8 mouse cellular contexts compared by ENCODE assay signal in the genomic region with DNA sequence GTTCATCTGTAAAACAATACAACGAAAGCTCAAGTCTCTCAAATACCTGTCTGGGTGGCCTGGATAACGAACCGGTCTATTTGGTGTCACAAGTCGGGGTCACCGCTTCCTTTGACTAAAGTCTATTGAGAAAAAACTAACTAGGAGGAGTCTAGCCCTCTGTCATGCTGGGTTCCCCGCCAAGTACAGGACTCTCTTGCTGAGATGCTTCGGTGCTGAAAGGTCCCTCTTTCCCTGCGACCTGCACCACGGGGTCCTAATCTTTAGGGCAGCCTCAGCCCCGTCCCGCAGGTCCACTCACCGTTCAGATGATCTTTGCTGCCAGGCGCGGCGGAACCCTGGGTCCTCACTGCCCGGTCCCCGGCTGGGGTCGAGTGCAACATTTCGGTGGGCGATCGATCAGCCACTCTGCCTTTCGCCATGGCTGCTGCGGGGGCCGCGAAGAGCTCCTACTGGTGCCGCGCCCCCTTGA. TPM values are rescaled to one million over a fixed set of nuclear protein-coding genes. Genes with fewer than 3 reads are reported as not detected.
DNase-seq lines count a peak whose midpoint lies in the region; ATAC-seq and TF ChIP-seq lines count a peak whose summit lies in the region.

No protein-coding gene starts in this region.

- TF ChIP-seq CTCF in MEL (IDR thresholded peaks at IDR 0.05 in 2 of 3, conservative IDR thresholded peaks at IDR 0.05 in 1 of 3; ENCODE audit: control insufficient read depth in 1 of 3, insufficient read depth in 1 of 3, low read depth in 2 of 3, low read length in 3 of 3, poor library complexity in 1 of 3, severe bottlenecking in 1 of 3) = no peak

- peak; percentile 53; the same call in 1 of the 2 replicates for ATAC-seq in kidney, embryonic 16.5 days (ENCODE audit: low FRiP score, low TSS enrichment)
- ATAC-seq in erythroblast, adult 5-6 weeks (replicated peaks; ENCODE audit: low FRiP score, poor library complexity, severe bottlenecking) = peak; percentile 34
- no peak; the same call in none of the 2 replicates for ATAC-seq in limb, embryonic 15.5 days (ENCODE audit: insufficient number of reproducible peaks, low FRiP score, low TSS enrichment, low read depth)

- H3K27ac ChIP-seq in kidney, embryonic 16.5 days (ENCODE audit: low read length) = peak overlapping the region; percentile 71
- peak overlapping the region; percentile 52 for H3K27ac ChIP-seq in MEL (ENCODE audit: control insufficient read depth, low read depth, low read length)
- H3K27ac ChIP-seq in limb, embryonic 15.5 days = peak overlapping the region; percentile 51

- H3K9ac ChIP-seq in kidney, embryonic 16.5 days (replicated peaks; ENCODE audit: low read length) = peak overlapping the region; percentile 75
- peak overlapping the region; percentile 74 for H3K9ac ChIP-seq in MEL (ENCODE audit: control insufficient read depth, low read depth, low read length, poor library complexity, severe bottlenecking)
- peak overlapping the region; percentile 45 for H3K9ac ChIP-seq in limb, embryonic 15.5 days

- peak overlapping the region; percentile 75 for H3K4me3 ChIP-seq in kidney, embryonic 16.5 days (ENCODE audit: low read length)
- peak overlapping the region; percentile 85 to 86 for H3K4me3 ChIP-seq in MEL (ENCODE audit: control insufficient read depth in 1 of 2, insufficient read depth in 1 of 2, low read depth in 2 of 2, low read length in 2 of 2)
- H3K4me3 ChIP-seq in limb, embryonic 15.5 days = peak overlapping the region; percentile 64

- TF ChIP-seq RAD21 in MEL (IDR thresholded peaks at IDR 0.05; ENCODE audit: low read depth, low read length) = no peak

- peak overlapping the region; percentile 83 for H3K4me2 ChIP-seq in kidney, embryonic 16.5 days (replicated peaks; ENCODE audit: low read depth, low read length)
- peak overlapping the region; percentile 69 for H3K4me2 ChIP-seq in limb, embryonic 15.5 days

- H3K27me3 ChIP-seq in kidney, embryonic 16.5 days (ENCODE audit: insufficient read depth, low read length) = no peaks in the 10 kb centered on the region
- no peaks in the 10 kb centered on the region for H3K27me3 ChIP-seq in MEL (ENCODE audit: control insufficient read depth in 1 of 2, insufficient read depth in 2 of 2, low read length in 2 of 2)
- no peaks in the 10 kb centered on the region for H3K27me3 ChIP-seq in limb, embryonic 15.5 days

- under 1% methylated on average over 27 of the region's 27 CpGs for WGBS in kidney, embryonic 16.5 days
- under 1% methylated on average over 27 of the region's 27 CpGs for WGBS in limb, embryonic 15.5 days

- TF ChIP-seq POLR2A in MEL (IDR thresholded peaks at IDR 0.05; ENCODE audit: control insufficient read depth in 1 of 2, insufficient read depth in 1 of 2, low read depth in 1 of 2, low read length in 2 of 2, poor library complexity in 1 of 2) = no peak; a peak in 1 of 4 replicates

- TF ChIP-seq EP300 in MEL (IDR thresholded peaks at IDR 0.05; ENCODE audit: low read depth in 1 of 2, low read length in 2 of 2) = no peak; a peak in 1 of 4 replicates

- H3K36me3 ChIP-seq in kidney, embryonic 16.5 days (ENCODE audit: insufficient read depth, low read length) = peaks cover 8% of the 10 kb centered on the region; the same call in 1 of the 2 replicates
- peaks cover 5 to 27% of the 10 kb centered on the region in 2 experiments; a peak in 3 of 4 replicates for H3K36me3 ChIP-seq in MEL (ENCODE audit: control insufficient read depth in 1 of 2, insufficient read depth in 2 of 2, low read length in 2 of 2)
- peaks cover 17% of the 10 kb centered on the region for H3K36me3 ChIP-seq in limb, embryonic 15.5 days

- H3K9me3 ChIP-seq in kidney, embryonic 16.5 days (ENCODE audit: low read length) = no peaks in the 10 kb centered on the region
- no peaks in the 10 kb centered on the region for H3K9me3 ChIP-seq in MEL (replicated peaks; ENCODE audit: insufficient read depth, low read length)
- H3K9me3 ChIP-seq in limb, embryonic 15.5 days = no peaks in the 10 kb centered on the region

- peaks cover 9% of the 10 kb centered on the region for H3K4me1 ChIP-seq in kidney, embryonic 16.5 days (ENCODE audit: insufficient read depth, low read length)
- peaks cover 9% of the 10 kb centered on the region in 2 experiments; a peak in 3 of 4 replicates for H3K4me1 ChIP-seq in MEL (ENCODE audit: control insufficient read depth in 1 of 2, insufficient read depth in 2 of 2, low read length in 2 of 2)
- H3K4me1 ChIP-seq in limb, embryonic 15.5 days = peaks cover 9% of the 10 kb centered on the region; the same call in 1 of the 2 replicates

- peaks cover 16% of the 10 kb centered on the region for H3K79me2 ChIP-seq in MEL (ENCODE audit: control insufficient read depth, insufficient read depth, low read length, poor library complexity)

- DNase-seq in kidney, postnatal 10 days = no peak
- peak; percentile 73 for DNase-seq in MEL (ENCODE audit: low read depth, low spot score)
- DNase-seq in natural killer cell, adult 2 months (ENCODE audit: low spot score in 2 of 2) = peak; percentile 35 to 38
- DNase-seq in urinary bladder, postnatal 10 days (ENCODE audit: low spot score) = no peak
- no peak for DNase-seq in cerebellum, adult 9-11 months

TF ChIP-seq in MEL, 35 proteins besides CTCF, POLR2A, EP300 and RAD21:
- TF ChIP-seq MAX (IDR thresholded peaks at IDR 0.05; ENCODE audit: low read length) (0 out of 2 replicates have a peak, but pooled peaks have one; percentile 0), ZKSCAN1 (IDR thresholded peaks at IDR 0.05; ENCODE audit: low read depth, low read length) (no peak), SIN3A (IDR thresholded peaks at IDR 0.05; ENCODE audit: low read length) (peak; percentile 50), NELFE (IDR thresholded peaks at IDR 0.05; ENCODE audit: low read depth, low read length) (0 out of 2 replicates have a peak, but pooled peaks have one; percentile 5)

RNA-seq across cellular contexts. Expression of gene Tmem41b, which starts 1.0 kb away (rescaled TPM):
- 65.8 and 68.6 TPM in 2 replicates for polyA plus RNA-seq in kidney, embryonic 16.5 days (2015; fragmentation: Nextera tagmentation; extraction: Ambion mirVana)
- total RNA-seq in MEL (2012; rRNA removed) = 80.6 and 86.9 TPM in 2 replicates
- polyA plus RNA-seq in MEL (2012; ENCODE audit: insufficient read depth in 1 of 2, insufficient read length in 2 of 2, low read depth in 1 of 2, low replicate concordance in 2 of 2, missing spikeins in 1 of 2) = 10 to 100 TPM in 1 of 2 experiments, not detected in 1; 45.9 TPM
- total RNA-seq in erythroblast, adult 5-6 weeks (2015; ENCODE audit: low replicate concordance) = 10.7 and 14.2 TPM in 2 replicates
- total RNA-seq in erythroblast, adult 5-6 weeks (2017; ENCODE audit: low replicate concordance) = 19.3 and 25.2 TPM in 2 replicates
- polyA plus RNA-seq in limb, embryonic 15.5 days (2015; fragmentation: Nextera tagmentation; extraction: Ambion mirVana) = 69.8 and 71.6 TPM in 2 replicates

RNA-seq across cellular contexts. Expression of gene Dennd5a, which starts 25.4 kb away (rescaled TPM):
- polyA plus RNA-seq in kidney, embryonic 16.5 days (2015; fragmentation: Nextera tagmentation; extraction: Ambion mirVana) = 30.9 and 31.3 TPM in 2 replicates
- 33.1 and 40.5 TPM in 2 replicates for total RNA-seq in MEL (2012; rRNA removed)
- 10 to 100 TPM; 64.4 to 78.8 TPM for polyA plus RNA-seq in MEL (2012; ENCODE audit: insufficient read depth in 1 of 2, insufficient read length in 2 of 2, low read depth in 1 of 2, low replicate concordance in 2 of 2, missing spikeins in 1 of 2)
- total RNA-seq in erythroblast, adult 5-6 weeks (2015; ENCODE audit: low replicate concordance) = 54.6 and 55.8 TPM in 2 replicates
- 19.8 and 26.3 TPM in 2 replicates for total RNA-seq in erythroblast, adult 5-6 weeks (2017; ENCODE audit: low replicate concordance)
- polyA plus RNA-seq in limb, embryonic 15.5 days (2015; fragmentation: Nextera tagmentation; extraction: Ambion mirVana) = 31.9 and 34.7 TPM in 2 replicates

RNA-seq across cellular contexts. Expression of gene Ipo7, which starts 32.4 kb away (rescaled TPM):
- polyA plus RNA-seq in kidney, embryonic 16.5 days (2015; fragmentation: Nextera tagmentation; extraction: Ambion mirVana) = 58.0 and 59.5 TPM in 2 replicates
- total RNA-seq in MEL (2012; rRNA removed) = 139 and 145 TPM in 2 replicates
- polyA plus RNA-seq in MEL (2012; ENCODE audit: insufficient read depth in 1 of 2, insufficient read length in 2 of 2, low read depth in 1 of 2, low replicate concordance in 2 of 2, missing spikeins in 1 of 2) = 100 to 1,000 TPM; 111 to 172 TPM
- total RNA-seq in erythroblast, adult 5-6 weeks (2015; ENCODE audit: low replicate concordance) = 17.9 and 24.5 TPM in 2 replicates
- total RNA-seq in erythroblast, adult 5-6 weeks (2017; ENCODE audit: low replicate concordance) = 33.1 and 39.3 TPM in 2 replicates
- polyA plus RNA-seq in limb, embryonic 15.5 days (2015; fragmentation: Nextera tagmentation; extraction: Ambion mirVana) = 35.1 and 42.8 TPM in 2 replicates

Comparison
In these comparisons a context has a peak if more than half of its experiments do, and no peak if none do; other contexts are left out.
1. DNase-seq: peak in MEL (single experiment) and natural killer cell, adult 2 months (2 of 2); none in kidney, postnatal 10 days (single experiment), urinary bladder, postnatal 10 days (single experiment) and cerebellum, adult 9-11 months (single experiment).
2. Peak in every context shown above with its lines, with median percentiles within 50 percentile points of each other: H3K27ac ChIP-seq, H3K4me3 ChIP-seq and H3K9ac ChIP-seq.